Mouse (Mus musculus): ENCODE measurements around the gene Coasy.

DNA sequence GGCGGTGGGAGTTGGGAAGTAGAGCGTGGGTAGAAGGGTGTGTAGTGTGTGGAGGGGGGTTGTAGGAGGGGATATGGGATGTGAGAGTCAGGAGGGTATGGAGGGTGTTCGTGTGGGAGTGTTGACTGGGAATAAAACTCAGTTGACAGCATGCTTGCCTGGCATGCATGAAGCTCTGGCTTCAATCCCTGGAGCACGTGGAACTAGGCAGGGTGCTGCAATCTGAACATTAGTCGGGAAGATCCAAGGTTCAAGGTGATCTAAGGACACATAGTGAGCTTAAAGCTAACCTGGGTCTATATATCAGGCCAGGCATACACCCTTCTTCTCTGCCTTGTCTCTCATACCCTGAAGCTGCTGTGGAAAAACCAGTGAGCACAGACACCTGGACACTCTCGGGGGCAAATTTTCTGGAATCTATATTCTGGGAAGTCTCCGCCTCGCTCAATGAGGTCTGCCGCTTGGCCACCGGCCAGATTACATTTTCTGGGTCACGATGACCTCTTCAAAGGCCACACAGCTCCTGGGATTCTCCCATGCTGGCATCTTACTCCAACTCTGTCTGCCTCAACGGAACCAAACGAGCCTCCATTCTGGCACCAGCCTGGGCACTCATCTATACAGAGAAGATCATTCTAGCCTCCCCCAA lies 52.0 kb downstream of the Coasy start:
- TF ChIP-seq CTCF (IDR thresholded peaks at IDR 0.05; ENCODE audit: insufficient read depth, low read depth, low read length) (no peak), POLR2A (IDR thresholded peaks at IDR 0.05; ENCODE audit: insufficient read depth, low read depth, low read length) (no peak)
